Mouse (Mus musculus): ENCODE results near the gene Fbxo8. TPM values are rescaled to one million over a fixed set of nuclear protein-coding genes. Genes with fewer than 3 reads are reported as not detected.

Gene Fbxo8
- polyA plus RNA-seq, 1 experiment from 2014 or later: 44.1 TPM

DNA sequence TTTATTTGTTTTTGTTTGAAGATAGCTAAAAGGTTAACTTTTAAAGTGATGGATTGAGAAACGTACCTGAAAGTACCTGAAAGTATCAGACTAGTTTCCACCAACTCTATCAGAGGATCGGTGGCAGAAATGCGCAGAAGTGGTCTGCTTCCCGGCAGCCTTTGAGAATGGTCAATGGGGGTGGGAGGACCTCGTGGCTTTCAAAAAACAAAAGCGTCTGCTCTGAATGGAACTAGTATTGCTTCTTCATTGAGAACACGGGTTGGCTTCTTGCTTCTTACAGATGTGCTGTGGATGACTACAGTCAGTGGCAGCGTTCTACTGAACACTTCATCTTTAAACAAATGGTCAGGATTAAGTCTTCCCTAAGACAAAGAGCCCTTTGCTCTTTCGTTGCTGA, 68.7 kb downstream of the Fbxo8 start:
- Histone ChIP-seq H3K36me3 (ENCODE audit: control insufficient read depth, insufficient read depth, low read length) (no peaks in the 10 kb centered on the region), H3K27me3 (ENCODE audit: control insufficient read depth, insufficient read depth, low read length) (peaks cover 20% of the 10 kb centered on the region), H3K4me2 (ENCODE audit: low read depth, low read length) (no peak overlapping the region), H3K9me3 (replicated peaks; ENCODE audit: control insufficient read depth, low read length) (no peaks in the 10 kb centered on the region), H3K27ac (ENCODE audit: low read length) (no peak overlapping the region), H3K4me1 (ENCODE audit: control insufficient read depth, insufficient read depth, low read length) (peaks cover 12% of the 10 kb centered on the region), H3K9ac (ENCODE audit: low read length) (no peak overlapping the region), H3K4me3 (replicated peaks; ENCODE audit: low read length) (no peak overlapping the region)
- WGBS: 23% methylated on average over 9 of the region's 9 CpGs
- no peak for ATAC-seq (ENCODE audit: insufficient read depth, low FRiP score)

- Histone ChIP-seq H3K9me3 (replicated peaks; ENCODE audit: control insufficient read depth, low read length) (no peaks in the 10 kb centered on the region), H3K4me2 (ENCODE audit: low read depth, low read length) (no peak overlapping the region), H3K27ac (ENCODE audit: low read length) (no peak overlapping the region), H3K27me3 (ENCODE audit: control insufficient read depth, insufficient read depth, low read length) (peaks cover 23% of the 10 kb centered on the region), H3K4me3 (replicated peaks; ENCODE audit: low read length) (no peak overlapping the region), H3K36me3 (ENCODE audit: control insufficient read depth, insufficient read depth, low read length) (no peaks in the 10 kb centered on the region), H3K9ac (ENCODE audit: low read length) (no peak overlapping the region), H3K4me1 (ENCODE audit: control insufficient read depth, insufficient read depth, low read length) (peaks cover 12% of the 10 kb centered on the region)
- 28% methylated on average over 10 of the region's 10 CpGs for WGBS
- no peak for ATAC-seq (ENCODE audit: insufficient read depth, low FRiP score)
Measured at GRCm38 (mm10) chr8:56620691-56621090, 69.8 kb downstream of the Fbxo8 start.

GRCm38 (mm10) chr8:56621093-56621492, 70.2 kb downstream of the Fbxo8 start:
- WGBS: 41% methylated on average over 4 of the region's 4 CpGs
- peaks cover 23% of the 10 kb centered on the region for H3K27me3 ChIP-seq (ENCODE audit: control insufficient read depth, insufficient read depth, low read length)

GRCm38 (mm10) chr8:56622470-56623024, 71.7 kb downstream of the Fbxo8 start:
- H3K36me3 ChIP-seq (ENCODE audit: control insufficient read depth, insufficient read depth, low read length): no peaks in the 10 kb centered on the region
- no peak for ATAC-seq (ENCODE audit: insufficient read depth, low FRiP score)
- no peaks in the 10 kb centered on the region for H3K9me3 ChIP-seq (replicated peaks; ENCODE audit: control insufficient read depth, low read length)
- H3K4me3 ChIP-seq (replicated peaks; ENCODE audit: low read length): peak overlapping the region; percentile 8; the same call in 1 of the 2 replicates
- WGBS: 14% methylated on average over 18 of the region's 18 CpGs
- peak overlapping the region; percentile 41; the same call in 1 of the 2 replicates for H3K9ac ChIP-seq (ENCODE audit: low read length)
- H3K4me2 ChIP-seq (ENCODE audit: low read depth, low read length): peak overlapping the region; percentile 40
- peaks cover 23% of the 10 kb centered on the region for H3K27me3 ChIP-seq (ENCODE audit: control insufficient read depth, insufficient read depth, low read length)
- no peak overlapping the region for H3K27ac ChIP-seq (ENCODE audit: low read length)
- H3K4me1 ChIP-seq (ENCODE audit: control insufficient read depth, insufficient read depth, low read length): peaks cover 12% of the 10 kb centered on the region

More at GRCm38 (mm10) chr8:56621093-56621492, 70.2 kb downstream of the Fbxo8 start:
- ATAC-seq (ENCODE audit: insufficient read depth, low FRiP score): no peak
- Histone ChIP-seq H3K4me1 (ENCODE audit: control insufficient read depth, insufficient read depth, low read length) (peaks cover 12% of the 10 kb centered on the region), H3K36me3 (ENCODE audit: control insufficient read depth, insufficient read depth, low read length) (no peaks in the 10 kb centered on the region), H3K4me2 (ENCODE audit: low read depth, low read length) (no peak overlapping the region), H3K9me3 (replicated peaks; ENCODE audit: control insufficient read depth, low read length) (no peaks in the 10 kb centered on the region), H3K27ac (ENCODE audit: low read length) (no peak overlapping the region), H3K4me3 (replicated peaks; ENCODE audit: low read length) (no peak overlapping the region), H3K9ac (ENCODE audit: low read length) (no peak overlapping the region)

DNA sequence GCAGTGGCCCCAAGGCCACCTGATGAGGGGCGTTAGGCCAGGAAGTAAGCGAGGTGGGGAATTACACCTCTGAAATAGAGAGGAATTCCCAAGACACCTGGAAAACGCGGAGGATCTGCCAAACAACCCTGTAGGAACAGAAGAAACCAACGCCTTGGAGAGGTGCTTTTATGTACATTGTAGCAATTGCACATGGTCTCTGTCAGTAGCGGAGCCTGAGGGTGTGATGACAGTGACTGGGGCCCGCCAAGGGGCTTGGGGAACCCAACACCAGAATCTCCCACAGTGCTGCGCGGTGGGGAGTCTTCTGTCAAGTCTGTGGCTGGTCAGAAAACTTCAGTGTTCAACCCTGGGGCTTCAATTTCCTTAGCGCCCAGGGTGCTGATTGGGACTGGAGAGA, 72.5 kb downstream of the Fbxo8 start:
- no peak overlapping the region for H3K4me3 ChIP-seq (replicated peaks; ENCODE audit: low read length)
- no peaks in the 10 kb centered on the region for H3K36me3 ChIP-seq (ENCODE audit: control insufficient read depth, insufficient read depth, low read length)
- no peak overlapping the region for H3K27ac ChIP-seq (ENCODE audit: low read length)
- no peak for ATAC-seq (ENCODE audit: insufficient read depth, low FRiP score)
- H3K9me3 ChIP-seq (replicated peaks; ENCODE audit: control insufficient read depth, low read length): no peaks in the 10 kb centered on the region
- 17% methylated on average over 10 of the region's 10 CpGs for WGBS
- peaks cover 12% of the 10 kb centered on the region for H3K4me1 ChIP-seq (ENCODE audit: control insufficient read depth, insufficient read depth, low read length)
- H3K4me2 ChIP-seq (ENCODE audit: low read depth, low read length): peak overlapping the region; percentile 40; the same call in 1 of the 2 replicates
- peaks cover 23% of the 10 kb centered on the region for H3K27me3 ChIP-seq (ENCODE audit: control insufficient read depth, insufficient read depth, low read length)
- H3K9ac ChIP-seq (ENCODE audit: low read length): no peak overlapping the region

GRCm38 (mm10) chr8:56629160-56629559, 78.3 kb downstream of the Fbxo8 start:
- ATAC-seq (ENCODE audit: insufficient read depth, low FRiP score): no peak
- Histone ChIP-seq H3K4me3 (replicated peaks; ENCODE audit: low read length) (no peak overlapping the region), H3K36me3 (ENCODE audit: control insufficient read depth, insufficient read depth, low read length) (no peaks in the 10 kb centered on the region), H3K9ac (ENCODE audit: low read length) (no peak overlapping the region), H3K27ac (ENCODE audit: low read length) (0 out of 2 replicates have a peak overlapping the region, but pooled peaks have one; percentile 5), H3K4me2 (ENCODE audit: low read depth, low read length) (no peak overlapping the region), H3K4me1 (ENCODE audit: control insufficient read depth, insufficient read depth, low read length) (peaks cover 5% of the 10 kb centered on the region; the same call in 1 of the 2 replicates), H3K27me3 (ENCODE audit: control insufficient read depth, insufficient read depth, low read length) (peaks cover 4% of the 10 kb centered on the region), H3K9me3 (replicated peaks; ENCODE audit: control insufficient read depth, low read length) (no peaks in the 10 kb centered on the region)
- 28% methylated on average over 4 of the region's 4 CpGs for WGBS

GRCm38 (mm10) chr8:56639277-56639676, 88.4 kb downstream of the Fbxo8 start:
- Histone ChIP-seq H3K27me3 (ENCODE audit: control insufficient read depth, insufficient read depth, low read length) (no peaks in the 10 kb centered on the region), H3K4me1 (ENCODE audit: control insufficient read depth, insufficient read depth, low read length) (no peaks in the 10 kb centered on the region), H3K36me3 (ENCODE audit: control insufficient read depth, insufficient read depth, low read length) (no peaks in the 10 kb centered on the region), H3K4me3 (replicated peaks; ENCODE audit: low read length) (no peak overlapping the region), H3K4me2 (ENCODE audit: low read depth, low read length) (peak overlapping the region; percentile 3; the same call in 1 of the 2 replicates), H3K9me3 (replicated peaks; ENCODE audit: control insufficient read depth, low read length) (no peaks in the 10 kb centered on the region), H3K27ac (ENCODE audit: low read length) (no peak overlapping the region), H3K9ac (ENCODE audit: low read length) (no peak overlapping the region)
- ATAC-seq (ENCODE audit: insufficient read depth, low FRiP score): no peak
- 40% methylated on average over 6 of the region's 6 CpGs for WGBS

Small RNAs within 50 kb of the gene (microRNA-seq; reads per million reads assigned to microRNA genes)
- gene Gm25992: not detected

Other genes with a start within 250 kb of the Fbxo8 start
- 29.6 and 36.4 TPM in 2 replicates for gene Cep44, start within 50 bp of the Fbxo8 start, polyA plus RNA-seq (2015; fragmentation: Nextera tagmentation; extraction: Ambion mirVana)